Comparison of ENCODE assay signal across 10 mouse cellular contexts in genomic region chr1:186261326-186261833, GRCm38 (mm10).
DNase-seq lines count a peak whose midpoint lies in the region; ATAC-seq and TF ChIP-seq lines count a peak whose summit lies in the region.
"Had no signal": no experiment of that assay in that cellular context is flagged by ENCODE, and none has a peak within 500 bp of the region (broad histone marks: within the 10 kb centered on the region; RNA-seq: fewer than 3 reads in every experiment).

No protein-coding gene starts in this region.

- H3K27ac ChIP-seq in forebrain, embryonic 14.5 days (ENCODE audit: low read depth, low read length): no peak overlapping the region
- H3K27ac ChIP-seq in forebrain, postnatal 0 days (ENCODE audit: low read depth, low read length): no peak overlapping the region
- H3K27ac ChIP-seq in kidney, adult 2 months (ENCODE audit: insufficient read depth, low read depth, low read length): no peak overlapping the region
- no peak overlapping the region for H3K27ac ChIP-seq in liver, embryonic 16.5 days (ENCODE audit: low read length)
- H3K27ac ChIP-seq: liver, embryonic 13.5 days had no signal

- H3K4me3 ChIP-seq in forebrain, embryonic 14.5 days (ENCODE audit: low read depth, low read length): no peak overlapping the region
- no peak overlapping the region for H3K4me3 ChIP-seq in forebrain, postnatal 0 days (ENCODE audit: low read depth, low read length)
- no peak overlapping the region for H3K4me3 ChIP-seq in kidney, adult 2 months (ENCODE audit: insufficient read depth, low read depth, low read length)
- no peak overlapping the region for H3K4me3 ChIP-seq in liver, embryonic 16.5 days (ENCODE audit: low read depth, low read length)
- H3K4me3 ChIP-seq: embryonic facial prominence, embryonic 13.5 days; liver, embryonic 13.5 days had no signal

- H3K9ac ChIP-seq in forebrain, embryonic 14.5 days (ENCODE audit: low read length): no peak overlapping the region
- H3K9ac ChIP-seq in forebrain, postnatal 0 days: no peak overlapping the region
- no peak overlapping the region for H3K9ac ChIP-seq in liver, embryonic 16.5 days (ENCODE audit: low read depth, low read length)
- H3K9ac ChIP-seq: embryonic facial prominence, embryonic 13.5 days; liver, embryonic 13.5 days had no signal

- no peak overlapping the region for H3K4me2 ChIP-seq in forebrain, embryonic 14.5 days (ENCODE audit: low read length)
- H3K4me2 ChIP-seq in forebrain, postnatal 0 days (ENCODE audit: low read depth): no peak overlapping the region
- no peak overlapping the region for H3K4me2 ChIP-seq in liver, embryonic 16.5 days (ENCODE audit: low read depth, low read length)
- H3K4me2 ChIP-seq: embryonic facial prominence, embryonic 13.5 days; liver, embryonic 13.5 days had no signal

- no peaks in the 10 kb centered on the region for H3K36me3 ChIP-seq in forebrain, embryonic 14.5 days (ENCODE audit: control insufficient read depth, insufficient read depth, low read length)
- H3K36me3 ChIP-seq in forebrain, postnatal 0 days (ENCODE audit: insufficient read depth): no peaks in the 10 kb centered on the region
- H3K36me3 ChIP-seq in kidney, adult 2 months (ENCODE audit: control insufficient read depth, insufficient read depth, low read length): no peaks in the 10 kb centered on the region
- H3K36me3 ChIP-seq in liver, embryonic 16.5 days (ENCODE audit: control insufficient read depth, insufficient read depth): no peaks in the 10 kb centered on the region
- H3K36me3 ChIP-seq: embryonic facial prominence, embryonic 13.5 days; liver, embryonic 13.5 days had no signal

- DNase-seq in forebrain, embryonic 14.5 days (ENCODE audit: low spot score): peak; percentile 48
- no peak for DNase-seq in forebrain, postnatal 0 days
- DNase-seq in adrenal gland, postnatal 36 days: peak; percentile 75
- peak; percentile 86 for DNase-seq in heart, adult 8-10 months (ENCODE audit: low spot score)
- peak; percentile 89 for DNase-seq in kidney, adult 2 months
- DNase-seq in right cerebral cortex, postnatal 36 days (ENCODE audit: low spot score in 2 of 2): peak; percentile 11 to 55
- DNase-seq: liver, embryonic 13.5 days had no signal

- peaks cover 9% of the 10 kb centered on the region; the same call in 1 of the 2 replicates for H3K4me1 ChIP-seq in forebrain, embryonic 14.5 days (ENCODE audit: control insufficient read depth, insufficient read depth, low read length)
- H3K4me1 ChIP-seq in forebrain, postnatal 0 days (ENCODE audit: insufficient read depth): no peaks in the 10 kb centered on the region
- 0 out of 2 replicates have a peak, but pooled peaks cover 4% of the 10 kb centered on the region for H3K4me1 ChIP-seq in kidney, adult 2 months (ENCODE audit: control insufficient read depth, insufficient read depth, low read length)
- H3K4me1 ChIP-seq in liver, embryonic 16.5 days (ENCODE audit: control insufficient read depth, low read depth, low read length): no peaks in the 10 kb centered on the region; the same call in 1 of the 2 replicates
- H3K4me1 ChIP-seq: liver, embryonic 13.5 days had no signal

- ATAC-seq in forebrain, embryonic 14.5 days: peak; percentile 29; the same call in 1 of the 2 replicates
- no peak for ATAC-seq in forebrain, postnatal 0 days
- peak; percentile 37; the same call in 1 of the 2 replicates for ATAC-seq in liver, embryonic 16.5 days (ENCODE audit: low read depth)
- no peak for ATAC-seq in megakaryocyte, adult 5-6 weeks (ENCODE audit: poor library complexity, severe bottlenecking)

- no peaks in the 10 kb centered on the region for H3K27me3 ChIP-seq in forebrain, embryonic 14.5 days (replicated peaks; ENCODE audit: control insufficient read depth, insufficient read depth, low read length)
- no peaks in the 10 kb centered on the region for H3K27me3 ChIP-seq in forebrain, postnatal 0 days (ENCODE audit: insufficient read depth, low read length)
- no peaks in the 10 kb centered on the region for H3K27me3 ChIP-seq in kidney, adult 2 months (replicated peaks; ENCODE audit: control insufficient read depth, insufficient read depth, low read length)
- no peaks in the 10 kb centered on the region for H3K27me3 ChIP-seq in liver, embryonic 16.5 days (ENCODE audit: control insufficient read depth, insufficient read depth, low read depth, low read length)
- H3K27me3 ChIP-seq: embryonic facial prominence, embryonic 13.5 days; liver, embryonic 13.5 days had no signal

- no peak for TF ChIP-seq CTCF in forebrain, postnatal 0 days (IDR thresholded peaks at IDR 0.05; ENCODE audit: low read depth)
- no peak for TF ChIP-seq CTCF in kidney, adult 2 months (conservative IDR thresholded peaks at IDR 0.05; ENCODE audit: insufficient read depth, insufficient read length, low read depth, low read length)

- H3K9me3 ChIP-seq in forebrain, embryonic 14.5 days (replicated peaks; ENCODE audit: control insufficient read depth, low read length): no peaks in the 10 kb centered on the region
- H3K9me3 ChIP-seq in forebrain, postnatal 0 days (ENCODE audit: low read length): no peaks in the 10 kb centered on the region
- H3K9me3 ChIP-seq in liver, embryonic 16.5 days (replicated peaks; ENCODE audit: control insufficient read depth, low read length): no peaks in the 10 kb centered on the region
- H3K9me3 ChIP-seq: embryonic facial prominence, embryonic 13.5 days; liver, embryonic 13.5 days had no signal

- no peak for TF ChIP-seq POLR2A in kidney, adult 2 months (IDR thresholded peaks at IDR 0.05; ENCODE audit: low read depth, low read length)

- WGBS in forebrain, embryonic 14.5 days: 35% methylated on average over 4 of the region's 4 CpGs
- WGBS in forebrain, postnatal 0 days: 34% methylated on average over 4 of the region's 4 CpGs
- WGBS in kidney, adult 2 months: 52% methylated on average over 4 of the region's 4 CpGs
- 46% methylated on average over 4 of the region's 4 CpGs for WGBS in liver, embryonic 16.5 days (ENCODE audit: insufficient replicate concordance)

Comparison
In these comparisons a context has a peak if more than half of its experiments do, and no peak if none do; other contexts are left out.
1. ATAC-seq: peak in forebrain, embryonic 14.5 days (single experiment) and liver, embryonic 16.5 days (single experiment); none in forebrain, postnatal 0 days (single experiment) and megakaryocyte, adult 5-6 weeks (single experiment).